8 mouse cellular contexts compared by ENCODE assay signal in the genomic region with DNA sequence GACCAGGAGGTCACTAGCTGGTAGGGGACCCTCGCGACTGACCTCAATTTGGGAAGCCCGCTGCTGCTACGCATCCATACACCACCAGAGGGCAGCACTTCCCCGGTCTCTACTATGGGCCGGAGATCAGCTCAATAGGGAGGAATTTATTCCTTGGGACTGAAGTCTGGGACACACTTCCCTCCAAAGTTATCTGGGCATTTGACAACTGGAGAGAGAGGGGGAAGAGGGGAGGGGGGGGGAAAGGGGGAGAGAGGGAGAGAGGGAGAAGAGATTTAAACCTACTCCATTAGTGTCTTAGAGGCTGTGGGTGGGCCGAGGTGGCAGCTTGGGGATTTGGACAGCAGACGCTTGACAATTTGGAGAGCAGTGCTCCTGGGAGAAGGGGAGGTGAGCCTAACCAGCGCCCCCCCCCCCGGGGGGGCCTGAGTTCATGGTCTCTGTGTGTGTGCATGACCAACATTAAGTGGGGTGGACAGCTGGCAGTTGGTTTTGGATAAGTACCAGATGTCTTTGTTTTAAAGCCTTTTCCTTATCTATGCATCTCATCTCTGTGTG. TPM values are rescaled to one million over a fixed set of nuclear protein-coding genes. Genes with fewer than 3 reads are reported as not detected.
DNase-seq lines count a peak whose midpoint lies in the region; ATAC-seq and TF ChIP-seq lines count a peak whose summit lies in the region.

No protein-coding gene starts in this region.

- no peaks in the 10 kb centered on the region; the same call in 1 of the 2 replicates for H3K27me3 ChIP-seq in kidney, embryonic 14.5 days (ENCODE audit: control insufficient read depth, insufficient read depth, low read length)
- H3K27me3 ChIP-seq in kidney, adult 2 months (replicated peaks; ENCODE audit: control insufficient read depth, insufficient read depth, low read length) = no peaks in the 10 kb centered on the region
- H3K27me3 ChIP-seq in liver, adult 2 months (ENCODE audit: control insufficient read depth, insufficient read depth, low read length) = no peaks in the 10 kb centered on the region
- no peaks in the 10 kb centered on the region for H3K27me3 ChIP-seq in neural tube, embryonic 11.5 days (ENCODE audit: control insufficient read depth, insufficient read depth, low read length)

- no peak overlapping the region for H3K27ac ChIP-seq in kidney, embryonic 14.5 days (ENCODE audit: low read depth, low read length)
- H3K27ac ChIP-seq in kidney, adult 2 months (ENCODE audit: insufficient read depth, low read depth, low read length) = no peak overlapping the region
- no peak overlapping the region for H3K27ac ChIP-seq in liver, adult 2 months (replicated peaks; ENCODE audit: insufficient read depth, low read depth, low read length)
- no peak overlapping the region for H3K27ac ChIP-seq in neural tube, embryonic 11.5 days (ENCODE audit: low read depth, low read length)

- H3K4me1 ChIP-seq in kidney, embryonic 14.5 days (ENCODE audit: control insufficient read depth, insufficient read depth, low read length) = no peaks in the 10 kb centered on the region
- no peaks in the 10 kb centered on the region for H3K4me1 ChIP-seq in kidney, adult 2 months (ENCODE audit: control insufficient read depth, insufficient read depth, low read length)
- peaks cover 15% of the 10 kb centered on the region for H3K4me1 ChIP-seq in liver, adult 2 months (ENCODE audit: control insufficient read depth, insufficient read depth, low read length)
- H3K4me1 ChIP-seq in neural tube, embryonic 11.5 days (ENCODE audit: control insufficient read depth, insufficient read depth, low read length) = no peaks in the 10 kb centered on the region

- H3K79me2 ChIP-seq in liver, adult 2 months (ENCODE audit: control insufficient read depth, insufficient read depth, low read length) = no peaks in the 10 kb centered on the region

- peak; percentile 14 for DNase-seq in kidney, adult 11 months
- DNase-seq in cerebellum, postnatal 25 days = peak; percentile 73 to 77
- peak; percentile 16 to 29 for DNase-seq in gastrocnemius, adult 8-10 months (ENCODE audit: low spot score in 2 of 2)
- peak; percentile 48 for DNase-seq in kidney, adult 2 months
- DNase-seq in liver, adult 2 months (ENCODE audit: extremely low read depth, low read depth, low spot score) = no peak
- peak; percentile 85 for DNase-seq in neural tube, embryonic 11.5 days (ENCODE audit: low spot score)
- DNase-seq in thymus, postnatal 10 days (ENCODE audit: low spot score in 2 of 2) = peak; percentile 52 to 75

- H3K9me3 ChIP-seq in kidney, embryonic 14.5 days (ENCODE audit: control insufficient read depth, low read length) = no peaks in the 10 kb centered on the region
- H3K9me3 ChIP-seq in neural tube, embryonic 11.5 days (ENCODE audit: control insufficient read depth, low read length) = no peaks in the 10 kb centered on the region

- WGBS in kidney, embryonic 14.5 days = 9% methylated on average over 10 of the region's 10 CpGs
- 12% methylated on average over 10 of the region's 10 CpGs for WGBS in kidney, adult 2 months
- 15% methylated on average over 10 of the region's 10 CpGs for WGBS in liver, adult 2 months
- 7% methylated on average over 10 of the region's 10 CpGs for WGBS in neural tube, embryonic 11.5 days

- no peak for ATAC-seq in kidney, embryonic 14.5 days (ENCODE audit: low FRiP score, low TSS enrichment)
- ATAC-seq in neural tube, embryonic 11.5 days (ENCODE audit: insufficient read depth, low FRiP score, low TSS enrichment) = no peak

- peak; percentile 83 for TF ChIP-seq CTCF in kidney, adult 2 months (conservative IDR thresholded peaks at IDR 0.05; ENCODE audit: insufficient read depth, insufficient read length, low read depth, low read length)
- peak; percentile 88 for TF ChIP-seq CTCF in liver, adult 2 months (IDR thresholded peaks at IDR 0.05; ENCODE audit: low read depth, low read length)

- H3K9ac ChIP-seq in kidney, embryonic 14.5 days (ENCODE audit: low read depth, low read length) = no peak overlapping the region
- no peak overlapping the region for H3K9ac ChIP-seq in liver, adult 2 months (ENCODE audit: low read depth, low read length)
- no peak overlapping the region for H3K9ac ChIP-seq in neural tube, embryonic 11.5 days (ENCODE audit: low read length)

- no peaks in the 10 kb centered on the region for H3K36me3 ChIP-seq in kidney, embryonic 14.5 days (ENCODE audit: control insufficient read depth, insufficient read depth, low read length)
- H3K36me3 ChIP-seq in kidney, adult 2 months (ENCODE audit: control insufficient read depth, insufficient read depth, low read length) = no peaks in the 10 kb centered on the region
- no peaks in the 10 kb centered on the region for H3K36me3 ChIP-seq in liver, adult 2 months (ENCODE audit: control insufficient read depth, insufficient read depth, low read length)
- no peaks in the 10 kb centered on the region for H3K36me3 ChIP-seq in neural tube, embryonic 11.5 days (ENCODE audit: control insufficient read depth, insufficient read depth, low read length)

- TF ChIP-seq POLR2A in kidney, adult 2 months (IDR thresholded peaks at IDR 0.05; ENCODE audit: low read depth, low read length) = no peak
- TF ChIP-seq POLR2A in liver, adult 2 months (IDR thresholded peaks at IDR 0.05; ENCODE audit: extremely low read depth, insufficient read depth, low read length) = no peak

- no peak overlapping the region for H3K4me2 ChIP-seq in kidney, embryonic 14.5 days (replicated peaks; ENCODE audit: low read depth, low read length)
- H3K4me2 ChIP-seq in neural tube, embryonic 11.5 days (ENCODE audit: low read depth) = no peak overlapping the region

- no peak overlapping the region for H3K4me3 ChIP-seq in kidney, embryonic 14.5 days (ENCODE audit: low read length)
- H3K4me3 ChIP-seq in kidney, adult 2 months (ENCODE audit: insufficient read depth, low read depth, low read length) = no peak overlapping the region
- no peak overlapping the region for H3K4me3 ChIP-seq in liver, adult 2 months (ENCODE audit: insufficient read depth, low read depth, low read length)
- no peak overlapping the region for H3K4me3 ChIP-seq in neural tube, embryonic 11.5 days (ENCODE audit: low read depth, low read length)

RNA-seq across cellular contexts. Expression of a gene that starts 14.1 kb away (rescaled TPM):
- 0.24 TPM in 1 of 2 replicates, not detected in the other for polyA plus RNA-seq in kidney, embryonic 14.5 days (2014; fragmentation: Nextera tagmentation; extraction: Ambion mirVana)
- not detected for total RNA-seq in gastrocnemius, adult 8-10 months (2022)
- polyA plus RNA-seq in kidney, adult 2 months (2012; rRNA removed) = 0.12 TPM in 1 of 2 replicates, not detected in the other
- total RNA-seq in liver, adult 2 months (2014; rRNA removed) = not detected in 2 replicates
- polyA plus RNA-seq in liver, adult 2 months (2012; rRNA removed) = not detected in 2 replicates
- polyA plus RNA-seq in neural tube, embryonic 11.5 days (2014; fragmentation: Nextera tagmentation; extraction: Ambion mirVana) = 0.29 TPM in 1 of 2 replicates, not detected in the other

RNA-seq across cellular contexts. Expression of a gene that starts 47.2 kb away (rescaled TPM):
- 15.2 and 25.9 TPM in 2 replicates for polyA plus RNA-seq in kidney, embryonic 14.5 days (2014; fragmentation: Nextera tagmentation; extraction: Ambion mirVana)
- under 1 TPM in 3 of 4 experiments, not detected in 1; 0.27 to 0.53 (median 0.48) TPM for total RNA-seq in gastrocnemius, adult 8-10 months (2022)
- polyA plus RNA-seq in kidney, adult 2 months (2012; rRNA removed) = 1.3 and 1.4 TPM in 2 replicates
- total RNA-seq in liver, adult 2 months (2014; rRNA removed) = 0.09 and 0.54 TPM in 2 replicates
- polyA plus RNA-seq in liver, adult 2 months (2012; rRNA removed) = 0.29 and 0.31 TPM in 2 replicates
- 26.6 and 27.0 TPM in 2 replicates for polyA plus RNA-seq in neural tube, embryonic 11.5 days (2014; fragmentation: Nextera tagmentation; extraction: Ambion mirVana)
